Mouse (Mus musculus): ENCODE measurements around the gene Slc7a11.

DNA sequence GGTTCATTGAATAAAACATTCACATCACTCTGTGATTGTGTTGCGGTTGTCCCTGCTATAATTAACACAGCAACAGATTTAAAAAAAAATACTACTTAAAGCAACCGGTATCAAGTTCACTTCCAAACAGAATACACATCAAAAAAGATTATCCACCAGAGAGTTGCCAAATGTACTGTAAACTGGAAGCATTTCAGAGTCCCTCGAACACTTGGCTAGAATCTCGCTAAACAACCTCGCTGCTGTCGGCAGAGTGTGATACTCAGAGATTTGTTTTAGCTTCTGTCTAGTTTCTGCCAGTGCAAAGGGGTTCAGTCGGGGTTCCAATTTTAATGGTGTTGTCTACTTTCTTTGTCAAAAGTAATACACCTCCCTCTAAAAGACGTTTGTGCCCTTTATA is 118.9 kb downstream of the Slc7a11 start:
- TF ChIP-seq GATA1 (IDR thresholded peaks at IDR 0.05; ENCODE audit: borderline replicate concordance, low read length) = no peak
- TF ChIP-seq CTCF (IDR thresholded peaks at IDR 0.05; ENCODE audit: low read depth, low read length) = no peak
- no peak for TF ChIP-seq GATA2 (IDR thresholded peaks at IDR 0.05; ENCODE audit: borderline replicate concordance, low read depth, low read length)
- no peak for TF ChIP-seq TAL1 (conservative IDR thresholded peaks at IDR 0.05; ENCODE audit: low read depth, low read length)
